Mouse (Mus musculus) left cerebral cortex, postnatal 4 days (tissue): ENCODE results near the gene Txndc12. TPM values are rescaled to one million over a fixed set of nuclear protein-coding genes. Genes with fewer than 3 reads are reported as not detected.

Experiments
- total RNA-seq, 2 experiments: library from RNA; stranded (reverse); gene quantifications; 2 replicates each; pipeline ENCODE4 v1.2.3; 2021

The Txndc12 gene
- total RNA-seq, 2 experiments from 2014 or later: 52.4 to 55.6 TPM

Other genes with a start within 250 kb of the Txndc12 start
- gene Cc2d1b, start 214.7 kb upstream of the Txndc12 start, total RNA-seq: 10 to 100 TPM; 36.1 to 43.0 TPM
- gene 3110021N24Rik, start 115.0 kb upstream of the Txndc12 start, total RNA-seq: 1 to 10 TPM in 1 of 2 experiments, under 1 TPM in 1; 0.70 to 1.2 TPM
- gene Zfyve9, start 53.8 kb upstream of the Txndc12 start, total RNA-seq: 10 to 100 TPM; 49.6 to 53.0 TPM
- 100 to 1,000 TPM in 1 of 2 experiments, 10 to 100 TPM in 1; 99.8 to 114 TPM for gene Btf3l4, start 987 bp upstream of the Txndc12 start, total RNA-seq
- 10 to 100 TPM; 17.4 to 19.2 TPM for gene Kti12, start 13.2 kb downstream of the Txndc12 start, total RNA-seq
- gene A730015C16Rik, start 14.0 kb downstream of the Txndc12 start, total RNA-seq: not detected
- 100 to 1,000 TPM; 133 to 134 TPM for gene Rab3b, start 44.5 kb downstream of the Txndc12 start, total RNA-seq
- 100 to 1,000 TPM; 157 TPM for gene Nrd1, start 166.1 kb downstream of the Txndc12 start, total RNA-seq